Mouse (Mus musculus) B cell, adult (primary cell): ENCODE results near the gene Olfr548-ps1. TPM values are rescaled to one million over a fixed set of nuclear protein-coding genes. Genes with fewer than 3 reads are reported as not detected.

Source experiments
- total RNA-seq: library from RNA; stranded (reverse); gene quantifications from 4 replicates; pipeline ENCODE4 v1.2.4, GENCODE M21; 2023; ENCODE audit not compliant: inconsistent age

Gene Olfr548-ps1
- total RNA-seq, result not detected in 4 replicates

DNA sequence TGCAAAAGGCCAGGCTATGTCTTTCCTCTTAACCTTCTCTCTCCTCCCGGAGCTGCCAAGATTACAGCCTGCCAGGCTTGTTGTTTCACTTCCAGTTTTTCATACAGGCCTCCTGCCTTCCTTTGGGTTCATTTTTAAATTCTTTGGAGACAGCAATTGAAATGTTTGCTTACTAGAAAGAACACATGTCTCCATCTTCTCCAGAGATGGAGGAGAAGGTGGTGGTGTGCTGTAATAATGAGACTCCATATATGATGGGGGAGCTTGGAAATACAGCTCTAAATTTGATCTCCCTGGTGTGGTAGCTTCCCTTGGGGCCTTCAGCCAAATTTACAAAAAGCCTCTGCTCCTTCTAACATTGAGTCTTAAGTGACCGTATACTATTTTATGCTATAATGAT, at the start of gene Olfr548-ps1:
TSS of gene Olfr548-ps1 (plus strand) at position 301 of the 400 bp plus-strand sequence.

DNA sequence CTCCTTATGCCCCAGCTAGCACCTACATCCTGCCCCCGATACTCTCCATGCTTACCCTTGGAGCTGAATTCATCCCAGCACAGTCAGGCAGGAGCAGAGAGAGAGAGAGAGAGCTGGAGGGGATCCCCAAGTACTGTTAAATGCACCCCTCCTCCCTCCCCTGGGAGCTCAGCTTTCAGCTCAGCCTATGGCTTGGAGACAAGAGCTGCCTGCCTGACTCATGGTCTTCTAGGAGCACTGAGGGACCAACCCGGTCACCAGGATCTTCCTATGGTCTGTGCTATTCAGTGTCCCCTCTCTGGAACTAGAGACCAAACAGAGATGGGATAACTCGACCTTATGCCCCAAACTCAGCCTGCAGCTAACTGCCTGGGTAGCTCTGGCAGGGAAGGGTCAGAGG, 41.2 kb upstream of the Olfr548-ps1 start, which contains the start of gene Olfr545:
TSS of gene Olfr545 (minus strand) at position 101 of the 400 bp plus-strand sequence.

DNA sequence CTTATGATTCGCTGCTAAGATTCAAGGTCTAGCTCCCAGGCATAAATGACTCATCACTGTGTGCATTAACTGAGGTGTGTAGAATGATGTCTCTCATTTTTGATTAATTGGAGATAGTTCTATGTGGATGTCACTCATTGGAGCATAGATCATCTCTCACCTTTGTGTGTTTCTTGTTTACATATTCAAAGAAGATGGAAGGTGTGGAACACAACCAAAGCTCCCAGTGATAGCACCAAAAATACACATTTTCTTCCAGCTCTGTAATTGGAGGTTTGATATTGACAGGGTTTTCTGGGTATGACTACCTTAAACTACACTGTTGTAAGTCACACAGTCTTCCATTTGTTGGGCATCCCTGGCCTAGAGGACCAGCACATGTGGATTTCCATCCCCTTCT, 6.2 kb upstream of the Olfr548-ps1 start, which contains the start of gene Olfr547:
TSS of gene Olfr547 (plus strand) at position 301 of the 400 bp plus-strand sequence.

DNA sequence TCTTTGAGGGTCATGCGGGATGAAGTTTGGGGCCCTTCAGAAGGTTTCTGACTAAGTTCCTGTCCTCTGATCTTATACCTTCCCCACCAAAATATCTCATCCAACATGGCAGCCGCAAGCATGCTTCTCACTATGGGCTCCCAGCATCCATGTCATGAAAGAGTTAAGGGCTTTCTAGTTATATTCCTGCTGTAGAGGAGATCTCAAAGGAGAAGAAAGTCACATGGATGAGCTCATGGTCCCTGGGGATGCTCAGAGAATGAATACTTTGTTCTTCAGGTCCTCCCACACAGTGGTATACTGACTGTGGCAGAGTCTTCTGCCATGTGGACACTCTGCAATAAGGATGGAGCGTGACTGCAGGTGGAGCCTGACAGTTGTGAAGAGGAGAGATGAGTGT, 8.9 kb downstream of the Olfr548-ps1 start, which contains the start of gene Olfr549:
TSS of gene Olfr549 (plus strand) at position 301 of the 400 bp plus-strand sequence.

GRCm38 (mm10) chr7:102564999-102565997, 24.6 kb downstream of the Olfr548-ps1 start, which contains the start of gene Trim21:
Trim21 (minus strand) TSS chr7:102565486.

GRCm38 (mm10) chr7:102571142-102571541, 30.4 kb downstream of the Olfr548-ps1 start, which contains the start of gene Olfr550:
Olfr550 (plus strand) TSS chr7:102571442.

DNA sequence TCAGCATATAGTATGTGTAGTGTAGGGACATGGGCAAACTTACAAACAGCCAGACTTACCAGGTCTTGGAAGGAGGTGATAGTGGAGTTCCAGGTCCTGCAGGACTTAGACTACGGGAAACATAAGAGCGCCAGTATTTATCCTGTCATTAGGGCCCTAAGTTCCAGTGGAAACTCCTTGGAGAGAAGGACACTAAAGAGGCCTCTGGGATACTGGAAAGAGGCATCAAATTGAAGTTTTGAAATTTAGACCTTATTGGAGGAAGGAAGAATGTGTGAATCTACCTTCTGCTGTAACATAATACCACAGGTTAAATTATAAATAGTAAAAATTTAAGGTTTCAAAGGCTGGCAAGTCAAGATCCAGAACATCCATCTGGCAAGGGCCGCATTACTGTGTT, 51.1 kb downstream of the Olfr548-ps1 start, which contains the start of gene Olfr551:
TSS of gene Olfr551 (minus strand) at position 101 of the 400 bp plus-strand sequence.

Other genes with a start within 250 kb of the Olfr548-ps1 start
- gene Rrm1, start 99.2 kb upstream of the Olfr548-ps1 start, total RNA-seq, result 36.5 to 47.4 TPM (median 43.8 TPM) in 4 replicates
- not detected in 4 replicates for gene Olfr543, start 59.2 kb upstream of the Olfr548-ps1 start, total RNA-seq
- gene Olfr544, start 52.6 kb upstream of the Olfr548-ps1 start, total RNA-seq, result not detected in 4 replicates
- not detected in 4 replicates for gene Olfr545, start 41.3 kb upstream of the Olfr548-ps1 start, total RNA-seq
- not detected in 4 replicates for gene Olfr547, start 6.1 kb upstream of the Olfr548-ps1 start, total RNA-seq
- not detected in 4 replicates for gene Olfr549, start 9.0 kb downstream of the Olfr548-ps1 start, total RNA-seq
- gene Trim21, start 24.6 kb downstream of the Olfr548-ps1 start, total RNA-seq, result 33.8 to 44.8 TPM (median 38.9 TPM) in 4 replicates
- gene Olfr550, start 30.5 kb downstream of the Olfr548-ps1 start, total RNA-seq, result not detected in 4 replicates
- not detected in 4 replicates for gene Olfr551, start 51.0 kb downstream of the Olfr548-ps1 start, total RNA-seq
- 0.16 to 0.18 TPM in 2 of 4 replicates, not detected in the others for gene Olfr552, start 56.9 kb downstream of the Olfr548-ps1 start, total RNA-seq
- not detected in 4 replicates for gene Olfr553, start 77.3 kb downstream of the Olfr548-ps1 start, total RNA-seq
- gene Olfr554, start 97.5 kb downstream of the Olfr548-ps1 start, total RNA-seq, result not detected in 4 replicates
- gene Olfr555, start 117.9 kb downstream of the Olfr548-ps1 start, total RNA-seq, result not detected in 4 replicates
- gene Olfr556, start 124.0 kb downstream of the Olfr548-ps1 start, total RNA-seq, result not detected in 4 replicates
- gene Trim68, start 146.4 kb downstream of the Olfr548-ps1 start, total RNA-seq, result 17.1 to 19.9 TPM (median 18.1 TPM) in 4 replicates
- gene Olfr557, start 155.0 kb downstream of the Olfr548-ps1 start, total RNA-seq, result not detected in 4 replicates
- not detected in 4 replicates for gene Olfr558, start 161.3 kb downstream of the Olfr548-ps1 start, total RNA-seq
- not detected in 4 replicates for gene Olfr33, start 178.2 kb downstream of the Olfr548-ps1 start, total RNA-seq
- gene Olfr559, start 186.6 kb downstream of the Olfr548-ps1 start, total RNA-seq, result not detected in 4 replicates
- gene Olfr560, start 218.5 kb downstream of the Olfr548-ps1 start, total RNA-seq, result not detected in 4 replicates
- not detected in 4 replicates for gene Olfr78, start 218.6 kb downstream of the Olfr548-ps1 start, total RNA-seq
- gene Olfr561, start 230.3 kb downstream of the Olfr548-ps1 start, total RNA-seq, result not detected in 4 replicates